Mouse (Mus musculus): Measurements from ENCODE around the gene Myf6. TPM values are rescaled to one million over a fixed set of nuclear protein-coding genes. Genes with fewer than 3 reads are reported as not detected.

The Myf6 gene
- not detected for polyA plus RNA-seq (2014; fragmentation: Illumina TruSeq; extraction: RNeasy Lipid Tissue Mini Kit (QIAGEN cat#74804); ENCODE audit: insufficient read depth, low read depth, low replicate concordance)

GRCm38 (mm10) chr10:107494568-107494967 lies at the start of gene Myf6:
Gene Myf6, minus strand, starts transcription at chr10:107494737.

GRCm38 (mm10) chr10:107485870-107486269 lies 8.7 kb downstream of the Myf6 start, which contains the start of gene Myf5:
Gene Myf5, minus strand, starts transcription at chr10:107486134.

Other genes starting within 250 kb of the Myf6 start
- not detected for gene Lin7a, start 223.1 kb downstream of the Myf6 start, polyA plus RNA-seq (2014; fragmentation: Illumina TruSeq; extraction: RNeasy Lipid Tissue Mini Kit (QIAGEN cat#74804); ENCODE audit: insufficient read depth, low read depth, low replicate concordance)
- not detected for gene Myf5, start 8.6 kb downstream of the Myf6 start, polyA plus RNA-seq (2014; fragmentation: Illumina TruSeq; extraction: RNeasy Lipid Tissue Mini Kit (QIAGEN cat#74804); ENCODE audit: insufficient read depth, low read depth, low replicate concordance)
- 0.06 TPM for gene Ptprq, start 225.3 kb upstream of the Myf6 start, polyA plus RNA-seq (2014; fragmentation: Illumina TruSeq; extraction: RNeasy Lipid Tissue Mini Kit (QIAGEN cat#74804); ENCODE audit: insufficient read depth, low read depth, low replicate concordance)